8 mouse cellular contexts compared by ENCODE assay signal in the genomic region with DNA sequence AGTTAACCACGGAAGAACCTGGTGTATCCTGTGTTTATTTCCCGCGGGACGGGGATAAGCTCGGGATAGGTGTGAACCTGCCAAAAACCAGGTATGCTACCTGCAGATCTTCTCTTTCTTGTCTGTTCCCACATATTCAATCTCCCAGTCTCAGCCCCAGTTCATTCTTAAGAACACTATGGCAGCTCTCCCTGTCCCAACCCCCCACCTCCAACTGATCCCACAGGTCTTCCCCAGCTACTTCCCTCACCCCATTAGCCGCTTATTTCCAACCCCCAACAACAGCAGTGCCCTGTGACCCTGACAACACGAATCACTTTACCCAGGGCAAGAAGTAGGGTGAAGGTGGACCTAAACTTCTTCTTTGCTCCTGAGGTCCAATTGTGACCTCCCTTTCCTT. TPM values are rescaled to one million over a fixed set of nuclear protein-coding genes. Genes with fewer than 3 reads are reported as not detected.
A peak's percentile ranks its signal among the peaks of the same experiment; 100 is the strongest.
DNase-seq lines count a peak whose midpoint lies in the region; ATAC-seq and TF ChIP-seq lines count a peak whose summit lies in the region.

No protein-coding gene starts in this region.

- no peak for TF ChIP-seq CTCF in kidney, postnatal 0 days (IDR thresholded peaks at IDR 0.05; ENCODE audit: low read depth)

- H3K9me3 ChIP-seq in kidney, postnatal 0 days (replicated peaks; ENCODE audit: low read length) = no peaks in the 10 kb centered on the region
- H3K9me3 ChIP-seq in embryonic facial prominence, embryonic 11.5 days (replicated peaks; ENCODE audit: control insufficient read depth, low read length) = no peaks in the 10 kb centered on the region
- no peaks in the 10 kb centered on the region for H3K9me3 ChIP-seq in intestine, embryonic 14.5 days (ENCODE audit: control insufficient read depth, low read length)

- no peaks in the 10 kb centered on the region for H3K27me3 ChIP-seq in kidney, postnatal 0 days (ENCODE audit: insufficient read depth, low read length)
- no peaks in the 10 kb centered on the region for H3K27me3 ChIP-seq in embryonic facial prominence, embryonic 11.5 days (ENCODE audit: control insufficient read depth, insufficient read depth, low read length)
- H3K27me3 ChIP-seq in intestine, embryonic 14.5 days (replicated peaks; ENCODE audit: control insufficient read depth, insufficient read depth, low read length) = no peaks in the 10 kb centered on the region
- no peaks in the 10 kb centered on the region for H3K27me3 ChIP-seq in myocyte (ENCODE audit: control insufficient read depth, insufficient read depth, insufficient read length)

- no peak overlapping the region for H3ac ChIP-seq in myocyte (ENCODE audit: control insufficient read depth, insufficient read length)

- H3K4me3 ChIP-seq in kidney, postnatal 0 days (replicated peaks; ENCODE audit: low read depth, low read length) = no peak overlapping the region
- H3K4me3 ChIP-seq in embryonic facial prominence, embryonic 11.5 days (ENCODE audit: low read depth, low read length) = no peak overlapping the region; the same call in 1 of the 2 replicates
- H3K4me3 ChIP-seq in intestine, embryonic 14.5 days (ENCODE audit: low read depth, low read length) = peak overlapping the region; percentile 16
- peak overlapping the region; percentile 33 for H3K4me3 ChIP-seq in myocyte

- no peak overlapping the region for H3K27ac ChIP-seq in kidney, postnatal 0 days
- H3K27ac ChIP-seq in embryonic facial prominence, embryonic 11.5 days (replicated peaks; ENCODE audit: low read depth, low read length) = no peak overlapping the region
- H3K27ac ChIP-seq in intestine, embryonic 14.5 days (ENCODE audit: low read depth) = no peak overlapping the region

- H3K79me2 ChIP-seq in myocyte (ENCODE audit: control insufficient read depth, insufficient read depth) = peaks cover 33% of the 10 kb centered on the region

- no peaks in the 10 kb centered on the region for H3K36me3 ChIP-seq in kidney, postnatal 0 days (ENCODE audit: insufficient read depth, low read length)
- H3K36me3 ChIP-seq in embryonic facial prominence, embryonic 11.5 days (replicated peaks; ENCODE audit: control insufficient read depth, insufficient read depth, low read depth, low read length) = no peaks in the 10 kb centered on the region
- H3K36me3 ChIP-seq in intestine, embryonic 14.5 days (ENCODE audit: control insufficient read depth, insufficient read depth, low read length) = no peaks in the 10 kb centered on the region
- H3K36me3 ChIP-seq in myocyte (ENCODE audit: control insufficient read depth, insufficient read depth) = peaks cover 6% of the 10 kb centered on the region

- TF ChIP-seq POLR2A in myocyte (IDR thresholded peaks at IDR 0.05; ENCODE audit: insufficient read length, low read depth) = no peak

- H3K4me1 ChIP-seq in kidney, postnatal 0 days (replicated peaks; ENCODE audit: insufficient read depth, low read length) = no peaks in the 10 kb centered on the region
- H3K4me1 ChIP-seq in embryonic facial prominence, embryonic 11.5 days (ENCODE audit: control insufficient read depth, insufficient read depth, low read length) = no peaks in the 10 kb centered on the region
- H3K4me1 ChIP-seq in intestine, embryonic 14.5 days (replicated peaks; ENCODE audit: control insufficient read depth, insufficient read depth, low read length) = no peaks in the 10 kb centered on the region

- no peak for ATAC-seq in kidney, postnatal 0 days (replicated peaks; ENCODE audit: low FRiP score, low read depth)
- no peak for ATAC-seq in embryonic facial prominence, embryonic 11.5 days (replicated peaks; ENCODE audit: insufficient number of reproducible peaks, low FRiP score, low TSS enrichment, low read depth)
- ATAC-seq in intestine, embryonic 14.5 days (replicated peaks; ENCODE audit: low FRiP score, low TSS enrichment, low read depth) = 0 out of 2 replicates have a peak, but pooled peaks have one; percentile 58

- WGBS in kidney, postnatal 0 days = 10% methylated on average over 7 of the region's 7 CpGs
- WGBS in embryonic facial prominence, embryonic 11.5 days = 10% methylated on average over 7 of the region's 7 CpGs
- 12% methylated on average over 7 of the region's 7 CpGs for WGBS in intestine, embryonic 14.5 days

- no peak for DNase-seq in kidney, postnatal 0 days (ENCODE audit: low spot score)
- no peak for DNase-seq in kidney, adult 8-10 months
- no peak for DNase-seq in embryonic facial prominence, embryonic 11.5 days (ENCODE audit: low spot score)
- no peak for DNase-seq in intestine, embryonic 14.5 days (ENCODE audit: low spot score)
- DNase-seq in adrenal gland, adult 2 months = no peak
- no peak for DNase-seq in ovary, postnatal 10 days (ENCODE audit: low spot score)
- no peak for DNase-seq in cerebellum, adult 9-10 months

- H3K4me2 ChIP-seq in kidney, postnatal 0 days (ENCODE audit: low read length) = peak overlapping the region; percentile 44
- peak overlapping the region; percentile 19 for H3K4me2 ChIP-seq in embryonic facial prominence, embryonic 11.5 days (ENCODE audit: low read depth, low read length)
- peak overlapping the region; percentile 42 for H3K4me2 ChIP-seq in intestine, embryonic 14.5 days (ENCODE audit: low read length)
- peak overlapping the region; percentile 85 for H3K4me2 ChIP-seq in myocyte (ENCODE audit: low read depth)

- no peak overlapping the region for H3K9ac ChIP-seq in kidney, postnatal 0 days (ENCODE audit: low read depth, low read length)
- H3K9ac ChIP-seq in embryonic facial prominence, embryonic 11.5 days (replicated peaks; ENCODE audit: low read length) = no peak overlapping the region
- H3K9ac ChIP-seq in intestine, embryonic 14.5 days (ENCODE audit: low read length) = no peak overlapping the region

TF ChIP-seq in myocyte, 11 proteins besides CTCF, POLR2A, EP300 and RAD21:
- TF ChIP-seq MYOD1 (IDR thresholded peaks at IDR 0.05; ENCODE audit: control insufficient read depth in 1 of 3, insufficient read length in 2 of 3, low read depth in 2 of 3) (no peak), REST (IDR thresholded peaks at IDR 0.05; ENCODE audit: insufficient read depth, insufficient read length) (no peak), TCF12 (IDR thresholded peaks at IDR 0.05; ENCODE audit: insufficient read depth, poor library complexity, severe bottlenecking) (no peak), SRF (IDR thresholded peaks at IDR 0.05; ENCODE audit: control insufficient read depth, insufficient read length, low read depth) (no peak), MAX (IDR thresholded peaks at IDR 0.05; ENCODE audit: low read depth) (no peak), USF1 (IDR thresholded peaks at IDR 0.05; ENCODE audit: low read depth) (no peak), CEBPB (IDR thresholded peaks at IDR 0.05; ENCODE audit: insufficient read depth, poor library complexity, severe bottlenecking) (no peak), E2F4 (IDR thresholded peaks at IDR 0.05; ENCODE audit: insufficient read depth) (no peak), TCF3 (IDR thresholded peaks at IDR 0.05; ENCODE audit: insufficient read length, low read depth) (no peak), MYOG (IDR thresholded peaks at IDR 0.05; ENCODE audit: control insufficient read depth in 1 of 3, insufficient read depth in 1 of 3, insufficient read length in 2 of 3, low read depth in 2 of 3) (no peak), POLR2AphosphoS2 (IDR thresholded peaks at IDR 0.05; ENCODE audit: insufficient read length, low read depth) (no peak)
TF ChIP-seq in myocyte: peak in this region for 0.

RNA-seq across cellular contexts. Expression of a gene that starts 3.0 kb away (rescaled TPM):
- polyA plus RNA-seq in kidney, postnatal 0 days (2015; fragmentation: Nextera tagmentation; extraction: Ambion mirVana) = 0.79 and 1.5 TPM in 2 replicates
- polyA plus RNA-seq in embryonic facial prominence, embryonic 11.5 days (2014; fragmentation: Nextera tagmentation; extraction: Ambion mirVana) = 1.2 and 1.7 TPM in 2 replicates
- 3.8 and 4.7 TPM in 2 replicates for polyA plus RNA-seq in intestine, embryonic 14.5 days (2014; fragmentation: Nextera tagmentation; extraction: Ambion mirVana)
- polyA plus RNA-seq in myocyte (2012; fragmentation: generic; extraction: Trizol) = 9.8 TPM
- 1 to 10 TPM; 5.5 to 5.6 TPM for total RNA-seq in adrenal gland, adult 2 months (2021)
- 0.45 and 0.80 TPM in 2 replicates for polyA plus RNA-seq in adrenal gland, adult 2 months (2012; rRNA removed)

Comparison
In these comparisons a context has a peak if more than half of its experiments do, and no peak if none do; other contexts are left out.
1. H3K4me2 ChIP-seq: peak in every context shown above with its lines; median percentile 85 in myocyte; 44 in kidney, postnatal 0 days; 42 in intestine, embryonic 14.5 days; 19 in embryonic facial prominence, embryonic 11.5 days.
2. H3K4me3 ChIP-seq: peak in intestine, embryonic 14.5 days (single experiment) and myocyte (single experiment); none in kidney, postnatal 0 days (single experiment) and embryonic facial prominence, embryonic 11.5 days (single experiment).